Mouse (Mus musculus): ENCODE measurements around the gene Ube2e1. TPM values are rescaled to one million over a fixed set of nuclear protein-coding genes. Genes with fewer than 3 reads are reported as not detected.
"Not testable (repeated sequence)": the region's sequence is repeated elsewhere in the genome, so short reads cannot be mapped to it uniquely, and the experiment has no call there.

Gene Ube2e1
- total RNA-seq, 2 experiments from 2014 or later = 84.4 to 96.1 TPM

DNA sequence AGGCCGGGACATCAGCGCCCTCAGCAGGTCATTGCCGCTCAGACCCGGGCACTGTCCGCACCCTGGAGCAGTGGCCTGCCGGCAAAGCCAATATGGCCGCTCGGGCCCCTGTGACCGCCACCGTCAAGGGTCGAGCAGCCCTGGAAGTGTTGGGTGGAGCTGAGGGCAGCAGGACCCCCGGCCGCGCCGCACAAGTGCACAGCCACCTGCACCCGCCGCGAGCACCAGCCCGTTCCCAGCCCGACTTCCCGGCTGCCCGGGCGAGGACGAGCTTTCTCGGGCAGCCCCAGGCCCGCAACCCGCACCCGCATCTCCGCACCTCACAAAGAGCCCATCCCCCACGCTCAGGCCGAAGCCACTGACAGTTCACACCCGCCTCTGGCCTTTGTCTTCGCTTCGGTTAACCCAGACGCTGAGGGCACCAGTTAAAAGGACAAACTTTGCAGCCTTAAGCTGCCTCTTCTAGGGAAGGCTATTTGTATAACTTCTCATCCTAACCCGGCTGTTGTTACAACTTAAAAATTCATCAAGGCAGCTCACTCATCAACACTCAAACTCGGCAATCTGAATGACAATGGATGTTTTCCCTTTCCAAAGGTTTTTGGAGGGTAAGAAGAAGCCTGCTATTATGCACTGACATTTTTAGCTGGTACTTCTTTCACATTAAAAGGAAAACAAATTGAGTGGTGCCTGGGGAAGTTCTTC lies 4.5 kb downstream of the Ube2e1 start:
- DNase-seq = no peak

GRCm38 (mm10) chr14:18317457-18318411 lies 13.9 kb downstream of the Ube2e1 start:
- DNase-seq = no peak

- no peak for DNase-seq
These were observed 27.5 kb downstream of the Ube2e1 start for GRCm38 (mm10) chr14:18304165-18304564.

- peak; percentile 88 for DNase-seq
These were observed 28.4 kb downstream of the Ube2e1 start for GRCm38 (mm10) chr14:18303262-18303661.

DNA sequence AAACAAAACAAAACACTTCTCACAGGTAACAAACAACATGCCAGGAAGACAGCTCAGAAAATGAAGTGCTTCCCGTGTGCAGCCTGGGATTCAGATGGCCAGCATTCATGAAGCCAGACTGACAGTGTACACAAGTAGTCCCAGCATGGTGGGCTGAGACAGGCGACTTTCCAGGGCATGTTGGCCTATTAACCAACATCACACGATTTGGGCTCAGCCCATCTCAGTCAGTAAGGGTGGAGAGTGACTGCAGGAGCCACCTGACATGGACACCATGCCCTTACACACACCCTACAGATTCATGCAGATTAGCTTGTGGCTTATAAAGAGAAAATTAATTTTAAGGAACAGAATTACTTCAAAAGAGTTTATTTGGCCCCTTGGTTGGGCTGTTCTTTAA lies 28.9 kb downstream of the Ube2e1 start:
- DNase-seq = no peak

- no peak for DNase-seq
These were observed 30.1 kb downstream of the Ube2e1 start for GRCm38 (mm10) chr14:18301591-18301990.

GRCm38 (mm10) chr14:18300676-18301075 lies 31.0 kb downstream of the Ube2e1 start:
- DNase-seq = no peak

DNA sequence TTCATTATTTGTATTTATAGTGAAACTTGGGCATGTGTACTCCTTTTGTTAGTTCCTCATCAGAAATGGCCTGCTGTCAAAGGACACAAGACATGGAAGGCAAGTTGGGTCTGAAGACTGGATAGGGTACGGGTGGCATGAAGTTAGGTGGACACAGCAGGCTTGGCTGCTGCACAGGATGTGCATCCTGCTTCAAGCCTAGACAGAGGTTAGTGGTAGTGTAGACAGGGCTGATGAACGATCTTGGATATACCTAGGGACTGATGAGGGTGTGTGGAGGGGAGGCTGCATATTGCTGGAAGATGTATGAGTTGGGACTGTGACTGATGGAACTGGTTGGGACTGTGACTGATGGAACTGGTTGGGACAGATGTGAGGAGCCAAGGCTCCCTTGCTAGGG lies 32.8 kb downstream of the Ube2e1 start:
- no peak for DNase-seq

DNA sequence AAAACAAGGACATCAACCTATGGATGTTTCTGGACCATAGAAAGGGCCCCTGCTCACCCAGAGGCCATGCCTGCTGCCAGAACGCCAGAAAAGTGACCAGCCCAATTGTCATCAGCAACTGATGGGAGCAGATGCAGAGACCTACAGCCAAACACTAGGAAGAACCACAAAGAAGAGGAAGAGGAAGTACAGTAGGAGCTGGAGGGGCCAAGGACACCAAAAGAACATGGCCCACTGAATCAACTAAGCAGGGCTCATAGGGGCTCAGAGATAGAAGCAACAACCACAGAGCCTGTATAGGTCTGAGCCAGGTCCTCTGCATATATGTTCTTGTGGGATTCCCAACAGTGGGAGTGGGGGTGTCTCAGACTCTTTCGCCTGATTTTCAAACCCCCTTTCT lies 34.2 kb downstream of the Ube2e1 start:
- DNase-seq = no peak

DNA sequence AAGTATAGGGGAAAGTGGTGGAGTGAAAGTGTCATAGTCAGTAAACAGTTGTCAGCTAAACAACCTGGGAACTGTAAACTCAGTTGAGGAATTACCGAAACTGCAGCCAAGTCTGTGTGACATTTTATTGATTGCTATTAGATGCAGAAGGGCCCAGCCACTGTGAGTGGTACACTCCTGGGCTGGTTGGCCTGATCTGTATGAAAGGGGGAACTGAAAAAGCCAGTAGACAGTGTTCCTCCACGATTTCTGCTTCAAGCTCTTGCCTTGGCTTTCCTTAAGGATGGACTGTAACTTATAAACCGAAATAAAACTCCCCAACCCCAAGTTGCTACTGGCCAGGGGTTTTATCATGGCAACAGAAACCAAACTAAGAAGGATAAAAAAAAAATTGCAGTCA lies 39.1 kb downstream of the Ube2e1 start:
- DNase-seq = no peak

GRCm38 (mm10) chr14:18292111-18292510 lies 39.5 kb downstream of the Ube2e1 start:
- no peak for DNase-seq

- no peak for DNase-seq
These were observed 44.3 kb downstream of the Ube2e1 start for GRCm38 (mm10) chr14:18287391-18287790.

DNA sequence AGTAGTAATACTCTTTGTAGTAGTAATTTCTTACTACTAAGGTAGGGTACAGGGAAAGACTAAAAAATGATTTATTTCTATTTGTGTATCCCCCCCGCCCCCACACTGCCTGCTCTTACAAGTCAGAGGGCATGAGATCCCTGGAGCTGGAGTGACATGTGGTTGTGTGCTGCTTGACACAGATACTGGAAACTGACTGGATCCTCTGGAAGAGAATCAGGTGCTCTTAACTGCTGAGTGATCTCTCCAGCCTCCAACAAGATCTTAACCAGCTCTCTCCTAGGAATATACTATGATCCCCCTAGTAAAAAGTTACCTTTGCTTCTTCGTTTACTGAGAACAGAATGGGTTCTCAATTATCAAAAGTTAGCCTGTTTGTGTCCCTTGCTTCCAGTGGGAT lies 45.2 kb downstream of the Ube2e1 start:
- DNase-seq = no peak

DNA sequence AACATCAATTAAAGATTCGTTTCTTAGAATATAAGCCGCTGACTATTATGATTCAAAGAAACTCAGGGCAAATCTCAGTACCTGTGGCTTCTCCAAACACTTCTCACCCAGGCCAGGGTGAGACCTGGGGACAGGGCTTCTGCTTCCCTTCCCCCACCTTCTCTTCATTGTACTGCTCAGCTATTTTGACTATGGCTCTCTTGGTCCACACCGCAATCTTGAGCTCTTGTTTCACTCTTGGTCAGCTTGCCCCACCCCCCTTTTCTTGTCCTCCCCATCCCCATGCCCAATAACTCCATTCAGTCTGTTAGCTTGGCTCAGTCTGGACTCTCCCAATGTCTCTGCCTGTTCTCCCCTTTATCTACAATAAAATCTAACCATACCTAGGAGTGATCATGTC lies 46.2 kb downstream of the Ube2e1 start:
- DNase-seq = no peak

GRCm38 (mm10) chr14:18284581-18284980 lies 47.1 kb downstream of the Ube2e1 start:
- DNase-seq = no peak

- no peak for DNase-seq
These were observed 51.3 kb downstream of the Ube2e1 start for GRCm38 (mm10) chr14:18280375-18280774.

- DNase-seq = no peak
These were observed 57.1 kb downstream of the Ube2e1 start for GRCm38 (mm10) chr14:18274526-18274925.

- no peak for DNase-seq
These were observed 60.0 kb downstream of the Ube2e1 start for GRCm38 (mm10) chr14:18271666-18272065.

DNA sequence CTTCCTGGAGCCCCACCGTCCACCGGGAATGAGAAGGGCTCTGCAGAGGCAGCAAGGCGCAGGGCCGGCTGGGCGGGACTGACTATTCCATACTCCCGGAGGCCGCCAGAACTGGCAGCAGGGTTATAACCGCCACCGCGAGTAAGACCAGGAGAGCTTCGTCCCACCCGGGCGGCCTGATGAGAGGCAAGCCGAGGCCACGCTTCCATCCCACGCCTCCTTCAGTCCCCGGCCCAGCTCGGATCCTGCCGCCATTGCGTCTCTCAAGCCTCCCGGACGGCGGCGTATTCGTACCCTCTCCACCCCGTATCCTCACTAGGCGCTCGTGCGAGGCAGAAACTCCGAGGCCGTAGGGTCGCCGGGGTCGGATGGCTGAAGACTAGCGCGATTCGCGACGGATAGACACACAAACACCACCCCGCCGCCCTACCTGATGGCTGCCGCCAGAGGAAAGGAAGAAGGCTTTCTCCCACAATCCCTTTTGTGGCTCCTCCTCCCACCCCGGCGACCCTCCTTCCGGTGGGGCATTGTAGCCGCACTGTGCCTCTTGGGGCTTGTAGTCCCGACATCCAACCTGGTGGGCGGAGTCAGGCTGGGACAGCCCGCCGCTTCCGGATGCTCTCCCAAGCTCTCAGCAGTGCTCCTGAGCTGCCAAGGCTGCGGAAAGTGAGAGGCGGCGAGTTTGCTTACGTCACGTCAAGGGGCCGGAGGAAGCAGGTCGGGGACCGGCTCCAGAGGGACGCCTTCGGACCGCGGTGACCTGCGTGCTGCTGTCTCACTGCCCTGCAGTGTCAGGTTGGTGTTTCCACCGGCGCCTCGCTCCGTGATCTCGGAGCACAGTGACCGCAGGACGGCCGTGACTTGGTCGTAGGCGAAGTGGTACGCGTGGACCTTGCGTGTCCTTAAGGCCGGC lies 60.9 kb downstream of the Ube2e1 start, which contains the start of the genes Nkiras1 and Rpl15:
Gene Nkiras1, plus strand, starts transcription at position 608 of the 913 bp plus-strand sequence.
Gene Rpl15, minus strand, starts transcription at position 863 of the 913 bp plus-strand sequence.
- DNase-seq = peak; percentile 99

DNA sequence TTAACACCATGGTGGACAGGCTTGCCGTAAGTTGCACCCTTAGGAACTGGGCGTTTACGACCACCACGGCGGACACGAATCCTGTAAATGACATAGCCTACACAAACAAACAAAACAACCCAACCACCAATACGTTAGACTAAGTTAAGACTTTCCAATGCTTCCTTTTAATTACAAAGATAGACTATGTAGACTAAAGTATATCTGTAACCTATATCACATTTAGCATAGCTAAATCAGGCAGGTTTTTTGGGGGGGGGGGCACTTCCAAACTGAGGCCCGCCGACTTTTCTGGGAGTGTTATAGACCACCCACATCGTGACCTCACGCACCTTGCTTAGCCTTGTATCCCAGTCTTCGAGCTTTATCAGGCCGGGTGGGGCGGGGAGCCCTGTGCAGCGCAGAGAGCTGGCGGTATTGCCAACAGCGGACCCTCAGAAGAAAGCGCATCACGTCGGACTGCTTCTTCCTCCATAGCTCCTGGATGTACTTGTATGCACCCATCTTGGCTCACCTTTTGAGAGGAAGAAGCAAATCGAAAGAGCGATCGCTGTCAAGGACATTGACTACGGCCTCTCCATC lies 61.6 kb downstream of the Ube2e1 start:
- DNase-seq = not testable (repeated sequence)

- no peak for DNase-seq
These were observed 68.2 kb downstream of the Ube2e1 start for GRCm38 (mm10) chr14:18263427-18263826.

GRCm38 (mm10) chr14:18261203-18261602 lies 70.5 kb downstream of the Ube2e1 start:
- DNase-seq = no peak

Data from gastrocnemius, postnatal 25 days (tissue).